8 mouse cellular contexts compared by ENCODE assay signal in the genomic region with DNA sequence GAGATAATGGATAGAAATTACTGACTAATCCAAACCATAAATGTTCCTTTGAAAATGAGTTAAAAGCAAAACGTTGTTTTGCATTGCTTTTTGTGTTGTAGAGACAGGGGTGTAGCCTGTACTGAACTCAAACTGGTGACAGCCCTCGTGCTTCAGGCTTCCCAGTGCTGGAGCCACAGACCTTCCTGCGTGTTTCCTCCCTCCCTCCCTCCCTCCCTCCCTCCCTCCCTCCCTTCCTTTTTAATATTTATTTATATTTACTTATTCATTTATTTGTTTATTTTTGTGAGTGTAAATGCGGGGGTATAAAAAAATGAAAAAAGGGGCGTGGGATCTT. TPM values are rescaled to one million over a fixed set of nuclear protein-coding genes. Genes with fewer than 3 reads are reported as not detected.
DNase-seq lines count a peak whose midpoint lies in the region; ATAC-seq and TF ChIP-seq lines count a peak whose summit lies in the region.

No protein-coding gene starts in this region.

- DNase-seq in gastrocnemius, adult 2 months: no peak
- DNase-seq in gastrocnemius, postnatal 10 days: no peak
- DNase-seq in thymus, postnatal 14 days: peak; percentile 16
- no peak for DNase-seq in thymus, adult 18-20 months
- DNase-seq in liver, embryonic 13.5 days: no peak
- DNase-seq in stomach, postnatal 0 days (ENCODE audit: low spot score): no peak
- no peak for DNase-seq in spleen, postnatal 14 days (ENCODE audit: low spot score in 2 of 2)
- DNase-seq in adrenal gland, postnatal 36 days: no peak

- peaks cover 36% of the 10 kb centered on the region for H3K4me1 ChIP-seq in liver, embryonic 13.5 days (replicated peaks)
- H3K4me1 ChIP-seq in stomach, postnatal 0 days (replicated peaks; ENCODE audit: control insufficient read depth, insufficient read depth): no peaks in the 10 kb centered on the region

- intact Hi-C loops in gastrocnemius, adult 2 months (cut with DNase I): no loop called here

- H3K27me3 ChIP-seq in liver, embryonic 13.5 days: no peaks in the 10 kb centered on the region
- H3K27me3 ChIP-seq in stomach, postnatal 0 days (ENCODE audit: control insufficient read depth, insufficient read depth, low read length): no peaks in the 10 kb centered on the region

- H3K9me3 ChIP-seq in liver, embryonic 13.5 days (replicated peaks): no peaks in the 10 kb centered on the region
- H3K9me3 ChIP-seq in stomach, postnatal 0 days (ENCODE audit: control insufficient read depth, low read length): no peaks in the 10 kb centered on the region

- no peak for TF ChIP-seq EP300 in stomach, postnatal 0 days (optimal IDR thresholded peaks at IDR 0.05)

- peak overlapping the region; percentile 85 for H3K4me2 ChIP-seq in liver, embryonic 13.5 days
- peak overlapping the region; percentile 67 for H3K4me2 ChIP-seq in stomach, postnatal 0 days (replicated peaks; ENCODE audit: low read depth)

- H3K27ac ChIP-seq in gastrocnemius, adult 2 months: peak overlapping the region; percentile 67
- H3K27ac ChIP-seq in liver, embryonic 13.5 days: peak overlapping the region; percentile 70; the same call in 1 of the 2 replicates
- peak overlapping the region; percentile 45 for H3K27ac ChIP-seq in stomach, postnatal 0 days (replicated peaks)

- no peaks in the 10 kb centered on the region for H3K36me3 ChIP-seq in liver, embryonic 13.5 days
- no peaks in the 10 kb centered on the region for H3K36me3 ChIP-seq in stomach, postnatal 0 days (ENCODE audit: control insufficient read depth, insufficient read depth, low read length)

- WGBS in liver, embryonic 13.5 days (ENCODE audit: insufficient replicate concordance): 6% methylated on average over 5 of the region's 5 CpGs
- WGBS in stomach, postnatal 0 days: 12% methylated on average over 5 of the region's 5 CpGs

- no peak for ATAC-seq in liver, embryonic 13.5 days (ENCODE audit: low read depth)
- no peak for ATAC-seq in stomach, postnatal 0 days (ENCODE audit: low FRiP score, low TSS enrichment)

- H3K9ac ChIP-seq in liver, embryonic 13.5 days: peak overlapping the region; percentile 77
- H3K9ac ChIP-seq in stomach, postnatal 0 days (ENCODE audit: low read length): peak overlapping the region; percentile 48

- no peak for TF ChIP-seq CTCF in gastrocnemius, adult 2 months (IDR thresholded peaks at IDR 0.05)
- no peak for TF ChIP-seq CTCF in stomach, postnatal 0 days (IDR thresholded peaks at IDR 0.05; ENCODE audit: low read depth)

- H3K4me3 ChIP-seq in gastrocnemius, adult 2 months: peak overlapping the region; percentile 71
- H3K4me3 ChIP-seq in liver, embryonic 13.5 days (replicated peaks): peak overlapping the region; percentile 65
- H3K4me3 ChIP-seq in stomach, postnatal 0 days (ENCODE audit: low read depth, low read length): peak overlapping the region; percentile 40

RNA-seq across cellular contexts. Expression of a gene that starts 8.5 kb away (rescaled TPM):
- total RNA-seq in gastrocnemius, adult 2 months (2021): 1 to 10 TPM; 2.3 to 3.4 TPM
- 100 to 1,000 TPM; 117 to 122 TPM for total RNA-seq in gastrocnemius, postnatal 10 days (2021)
- polyA plus RNA-seq in liver, embryonic 13.5 days (2015; fragmentation: Nextera tagmentation; extraction: Ambion mirVana): 11.6 and 16.7 TPM in 2 replicates
- polyA plus RNA-seq in stomach, postnatal 0 days (2015; fragmentation: Nextera tagmentation; extraction: Ambion mirVana): 1.1 and 3.7 TPM in 2 replicates
- 10 to 100 TPM; 40.2 to 48.5 TPM for total RNA-seq in adrenal gland, postnatal 36 days (2021)

RNA-seq across cellular contexts. Expression of a gene that starts 8.7 kb away (rescaled TPM):
- total RNA-seq in gastrocnemius, adult 2 months (2021): 1 to 10 TPM; 1.1 to 2.3 TPM
- 100 to 1,000 TPM; 133 to 135 TPM for total RNA-seq in gastrocnemius, postnatal 10 days (2021)
- 17.9 and 18.6 TPM in 2 replicates for polyA plus RNA-seq in liver, embryonic 13.5 days (2015; fragmentation: Nextera tagmentation; extraction: Ambion mirVana)
- 12.1 and 12.6 TPM in 2 replicates for polyA plus RNA-seq in stomach, postnatal 0 days (2015; fragmentation: Nextera tagmentation; extraction: Ambion mirVana)
- total RNA-seq in adrenal gland, postnatal 36 days (2021): 10 to 100 TPM; 41.1 to 45.0 TPM

RNA-seq across cellular contexts. Expression of a gene that starts 10.3 kb away (rescaled TPM):
- total RNA-seq in gastrocnemius, adult 2 months (2021): 10 to 100 TPM; 24.1 to 25.0 TPM
- 10 to 100 TPM; 77.9 to 89.2 TPM for total RNA-seq in gastrocnemius, postnatal 10 days (2021)
- polyA plus RNA-seq in liver, embryonic 13.5 days (2015; fragmentation: Nextera tagmentation; extraction: Ambion mirVana): 38.8 and 52.6 TPM in 2 replicates
- polyA plus RNA-seq in stomach, postnatal 0 days (2015; fragmentation: Nextera tagmentation; extraction: Ambion mirVana): 5.8 and 5.9 TPM in 2 replicates
- total RNA-seq in adrenal gland, postnatal 36 days (2021): 10 to 100 TPM; 75.2 to 76.6 TPM

RNA-seq across cellular contexts. Expression of a gene that starts 15.8 kb away (rescaled TPM):
- 1 to 10 TPM in 1 of 2 experiments, not detected in 1; 2.6 TPM for total RNA-seq in gastrocnemius, adult 2 months (2021)
- 100 to 1,000 TPM; 209 to 249 TPM for total RNA-seq in gastrocnemius, postnatal 10 days (2021)
- 3.5 and 3.7 TPM in 2 replicates for polyA plus RNA-seq in liver, embryonic 13.5 days (2015; fragmentation: Nextera tagmentation; extraction: Ambion mirVana)
- polyA plus RNA-seq in stomach, postnatal 0 days (2015; fragmentation: Nextera tagmentation; extraction: Ambion mirVana): 0.35 and 0.99 TPM in 2 replicates
- total RNA-seq in adrenal gland, postnatal 36 days (2021): 10 to 100 TPM; 67.8 to 68.6 TPM

RNA-seq across cellular contexts. Expression of a gene that starts 16.1 kb away (rescaled TPM):
- total RNA-seq in gastrocnemius, adult 2 months (2021): 1 to 10 TPM in 1 of 2 experiments, not detected in 1; 3.7 TPM
- 100 to 1,000 TPM; 171 to 199 TPM for total RNA-seq in gastrocnemius, postnatal 10 days (2021)
- polyA plus RNA-seq in liver, embryonic 13.5 days (2015; fragmentation: Nextera tagmentation; extraction: Ambion mirVana): 3.6 and 18.3 TPM in 2 replicates
- 2.1 TPM in 1 of 2 replicates, not detected in the other for polyA plus RNA-seq in stomach, postnatal 0 days (2015; fragmentation: Nextera tagmentation; extraction: Ambion mirVana)
- 10 to 100 TPM; 58.6 to 69.2 TPM for total RNA-seq in adrenal gland, postnatal 36 days (2021)

Comparison
In these comparisons a context has a peak if more than half of its experiments do, and no peak if none do; other contexts are left out.
1. RNA of a gene that starts 8.5 kb away (total RNA-seq): 117 to 122 TPM in gastrocnemius, postnatal 10 days and 40.2 to 48.5 TPM in adrenal gland, postnatal 36 days; 2.3 to 3.4 TPM in gastrocnemius, adult 2 months; every median in the first group is over 4 times any median in the second.
2. RNA of a gene that starts 8.7 kb away (total RNA-seq): 133 to 135 TPM in gastrocnemius, postnatal 10 days and 41.1 to 45.0 TPM in adrenal gland, postnatal 36 days; 1.1 to 2.3 TPM in gastrocnemius, adult 2 months; every median in the first group is over 10 times any median in the second.
3. Peak in every context shown above with its lines, with median percentiles within 50 percentile points of each other: H3K27ac ChIP-seq and H3K4me3 ChIP-seq.